Mouse (Mus musculus) ES-Bruce4 (cell line): Measurements from ENCODE around the gene Prps1l3.
"Not testable (repeated sequence)": the region's sequence is repeated elsewhere in the genome, so short reads cannot be mapped to it uniquely, and the experiment has no call there.

Experiments used
- CTCF ChIP-seq: IDR thresholded peaks from one replicate; pipeline ENCODE4 v1.8.1; 2011; ENCODE audit warnings: low read depth, low read length
- EP300 ChIP-seq: IDR thresholded peaks from 2 replicates; pipeline ENCODE4 v1.6.1; 2011; ENCODE audit warnings: low read depth, low read length; ENCODE audit not compliant: insufficient read depth
- POLR2A ChIP-seq: IDR thresholded peaks from one replicate; pipeline ENCODE4 v1.8.1; 2011; ENCODE audit warnings: low read length; ENCODE audit not compliant: insufficient read depth

DNA sequence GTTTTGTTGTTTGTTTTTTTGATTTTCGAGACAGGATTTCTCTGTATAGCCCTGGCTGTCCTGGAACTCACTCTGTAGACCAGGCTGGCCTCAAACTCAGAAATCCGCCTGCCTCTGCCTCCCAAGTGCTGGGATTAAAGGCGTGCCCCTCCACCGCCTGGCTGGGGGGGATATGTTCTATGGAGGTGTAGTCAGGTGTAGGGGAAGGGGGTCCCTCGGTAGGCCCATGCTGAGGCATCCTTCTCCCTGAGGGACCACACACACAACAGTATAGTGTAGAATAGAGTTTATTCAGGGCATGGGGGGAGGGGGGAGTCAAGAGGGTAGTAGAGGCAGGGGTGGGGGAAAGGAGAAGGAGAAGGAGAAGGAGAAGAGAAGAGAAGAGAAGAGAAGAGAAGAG lies 17.7 kb upstream of the Prps1l3 start:
- not testable (repeated sequence) for TF ChIP-seq CTCF, POLR2A, EP300
